Mouse (Mus musculus) heart, embryonic 14.5 days (tissue): ENCODE data around the gene Kif11. TPM values are rescaled to one million over a fixed set of nuclear protein-coding genes. Genes with fewer than 3 reads are reported as not detected.

Source experiments
- ATAC-seq: fragments of 200-750 bp; cut with Nextera tagmentation; 2 replicates; pipeline ENCODE4 v1.8.0; 2017; ENCODE audit warnings: low read depth, moderate TSS enrichment; ENCODE audit not compliant: insufficient number of reproducible peaks, insufficient read depth, low FRiP score
- H3K27ac ChIP-seq, 2 experiments: fragments of 200-500 bp in 1 of 2; fragments of 300-500 bp in 1 of 2; sonication (generic) in 1 of 2; replicated peaks in 1 of 2; 2 replicates each; pipeline ENCODE4 v1.5.1; 2012 to 2014; ENCODE audit warnings: low read depth in 2 of 2, low read length in 2 of 2, control low read depth in 1 of 2, mild to moderate bottlenecking in 1 of 2, mixed read lengths in 1 of 2; ENCODE audit not compliant: control insufficient read depth in 1 of 2, insufficient read depth in 1 of 2
- H3K27me3 ChIP-seq: fragments of 300-500 bp; sonication (generic); 2 replicates; pipeline ENCODE4 v1.6.1; 2014; ENCODE audit warnings: mild to moderate bottlenecking, low read length, control low read depth; ENCODE audit not compliant: control insufficient read depth, insufficient read depth
- H3K36me3 ChIP-seq: fragments of 300-500 bp; sonication (generic); 2 replicates; pipeline ENCODE4 v1.6.1; 2014; ENCODE audit warnings: mild to moderate bottlenecking, control low read depth, low read length, mixed read lengths; ENCODE audit not compliant: control insufficient read depth, insufficient read depth
- H3K4me1 ChIP-seq, 2 experiments: fragments of 200-500 bp in 1 of 2; fragments of 300-500 bp in 1 of 2; sonication (generic) in 1 of 2; 2 replicates each; pipeline ENCODE4 v1.6.1; 2012 to 2014; ENCODE audit warnings: low read length in 2 of 2, control low read depth in 1 of 2, mixed read lengths in 1 of 2; ENCODE audit not compliant: control insufficient read depth in 2 of 2, insufficient read depth in 2 of 2
- H3K4me2 ChIP-seq: fragments of 300-500 bp; sonication (generic); 2 replicates; pipeline ENCODE4 v1.6.1; 2014; ENCODE audit warnings: mild to moderate bottlenecking, low read length
- H3K4me3 ChIP-seq, 2 experiments: fragments of 200-500 bp in 1 of 2; fragments of 300-500 bp in 1 of 2; sonication (generic) in 1 of 2; 2 replicates each; pipeline ENCODE4 v1.5.1; 2012 to 2014; ENCODE audit warnings: low read length in 2 of 2, mild to moderate bottlenecking in 2 of 2, control low read depth in 1 of 2, low read depth in 1 of 2, moderate library complexity in 1 of 2; ENCODE audit not compliant: control insufficient read depth in 1 of 2, insufficient read depth in 1 of 2
- H3K9ac ChIP-seq: fragments of 300-500 bp; sonication (generic); 2 replicates; pipeline ENCODE4 v1.6.1; 2014; ENCODE audit warnings: mild to moderate bottlenecking, low read length
- H3K9me3 ChIP-seq: fragments of 300-500 bp; sonication (generic); 2 replicates; pipeline ENCODE4 v1.6.1; 2016; ENCODE audit warnings: low read length, control low read depth; ENCODE audit not compliant: control insufficient read depth
- WGBS: fragments of 180-500 bp; shearing (Covaris S2); extraction: QIAGEN DNeasy Blood & Tissue Kit; methylation state at CpG from one replicate; pipeline ENCODE4 v1.1.7; 2014; 5-methylcytosine and 5-hydroxymethylcytosine counted together
- polyA plus RNA-seq: library from polyadenylated mRNA; unstranded; fragments of >200 nt; fragmentation: Nextera tagmentation; extraction: Ambion mirVana; gene quantifications from 2 replicates; pipeline ENCODE4 v1.2.1, GENCODE M21; 2014

Gene Kif11
- polyA plus RNA-seq, 1 experiment from 2014 or later = 48.0 TPM

- Histone ChIP-seq H3K9ac (no peak overlapping the region), H3K4me3 (peak overlapping the region; percentile 59), H3K4me2 (peak overlapping the region; percentile 76), H3K27me3 (peaks cover 80% of the 10 kb centered on the region), H3K36me3 (0 out of 2 replicates have a peak, but pooled peaks cover 5% of the 10 kb centered on the region), H3K4me1 (peaks cover 2 to 8% of the 10 kb centered on the region in 2 experiments; a peak in 2 of 4 replicates), H3K9me3 (0 out of 2 replicates have a peak, but pooled peaks cover 3% of the 10 kb centered on the region), H3K27ac (peak overlapping the region; percentile 35 to 44; a peak in 2 of 4 replicates)
- ATAC-seq = peak; percentile 40; the same call in 1 of the 2 replicates
- WGBS = 7% methylated on average over 10 of the region's 10 CpGs
Observed at GRCm38 (mm10) chr19:37435853-37436174, 59.6 kb downstream of the Kif11 start.

DNA sequence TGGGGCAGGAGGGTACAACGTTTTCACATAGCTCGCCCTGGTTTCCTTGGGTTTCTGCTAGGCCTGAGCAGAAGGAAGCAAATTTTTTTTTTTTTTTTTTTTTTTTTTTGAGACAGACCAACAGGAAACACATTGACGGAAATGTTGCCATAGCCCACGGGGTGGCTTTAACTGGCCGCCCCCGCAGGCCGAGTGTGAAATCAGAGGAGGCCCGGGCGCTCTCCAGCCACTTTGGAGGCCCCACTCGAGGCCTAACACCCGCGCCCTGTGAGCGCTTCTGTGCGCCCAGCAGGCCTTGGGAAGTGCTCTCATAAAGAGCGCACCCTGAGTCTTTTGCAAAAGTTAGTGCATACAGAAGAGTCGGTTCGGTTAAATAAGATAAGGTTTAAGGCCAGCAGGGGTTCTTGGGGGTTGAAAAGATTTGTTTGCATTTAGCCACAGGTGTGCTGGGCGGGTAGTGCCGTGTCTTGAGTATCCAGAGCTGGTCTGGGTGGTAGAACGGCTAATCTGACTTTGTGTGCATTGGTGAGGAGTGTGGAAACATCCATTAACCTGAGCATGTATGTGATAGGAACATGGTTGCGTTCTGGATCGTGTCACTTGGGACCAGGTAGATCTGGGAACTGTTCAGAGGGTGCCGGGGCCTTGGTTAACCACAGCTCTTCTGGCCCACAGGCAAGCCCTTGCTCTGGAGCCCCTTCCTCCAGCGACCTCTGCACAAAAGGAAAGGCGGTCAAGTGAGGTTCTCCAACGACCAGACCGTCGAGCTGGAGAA is 60.5 kb downstream of the Kif11 start:
- peak overlapping the region; percentile 35 to 44; a peak in 3 of 4 replicates for H3K27ac ChIP-seq
- no peak for ATAC-seq
- H3K4me3 ChIP-seq = peak overlapping the region; percentile 7 to 59; a peak in 3 of 4 replicates
- 0 out of 2 replicates have a peak, but pooled peaks cover 3% of the 10 kb centered on the region for H3K9me3 ChIP-seq
- 0 out of 2 replicates have a peak, but pooled peaks cover 5% of the 10 kb centered on the region for H3K36me3 ChIP-seq
- WGBS = 31% methylated on average over 28 of the region's 28 CpGs
- H3K9ac ChIP-seq = peak overlapping the region; percentile 44; the same call in 1 of the 2 replicates
- peak overlapping the region; percentile 76 for H3K4me2 ChIP-seq
- H3K4me1 ChIP-seq = peaks cover 2 to 8% of the 10 kb centered on the region in 2 experiments; a peak in 2 of 4 replicates
- peaks cover 71% of the 10 kb centered on the region for H3K27me3 ChIP-seq

DNA sequence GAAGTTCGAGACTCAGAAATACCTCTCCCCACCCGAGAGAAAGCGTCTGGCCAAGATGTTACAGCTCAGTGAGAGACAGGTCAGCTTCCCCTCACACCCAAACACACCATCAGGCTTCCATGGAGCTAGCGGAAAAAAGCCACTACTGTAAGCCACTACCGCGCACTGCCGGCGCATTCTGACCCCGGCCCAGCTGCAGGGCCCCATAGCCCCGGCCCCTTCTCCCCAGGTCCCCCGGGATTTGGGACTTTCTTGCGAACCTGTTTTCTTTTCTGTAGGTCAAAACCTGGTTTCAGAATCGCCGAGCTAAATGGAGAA is 61.0 kb downstream of the Kif11 start:
- H3K4me1 ChIP-seq = peaks cover 2 to 8% of the 10 kb centered on the region in 2 experiments; a peak in 2 of 4 replicates
- WGBS = 21% methylated on average over 14 of the region's 14 CpGs
- no peak for ATAC-seq
- peak overlapping the region; percentile 76 for H3K4me2 ChIP-seq
- H3K4me3 ChIP-seq = peak overlapping the region in 1 of 2 experiments; percentile 59; a peak in 1 of 4 replicates
- H3K9ac ChIP-seq = 0 out of 2 replicates have a peak overlapping the region, but pooled peaks have one; percentile 44
- H3K27me3 ChIP-seq = peaks cover 66% of the 10 kb centered on the region
- H3K9me3 ChIP-seq = no peaks in the 10 kb centered on the region
- 0 out of 2 replicates have a peak, but pooled peaks cover 5% of the 10 kb centered on the region for H3K36me3 ChIP-seq
- no peak overlapping the region for H3K27ac ChIP-seq

GRCm38 (mm10) chr19:37440181-37440580 is 64.0 kb downstream of the Kif11 start:
- Histone ChIP-seq H3K27me3 (peaks cover 38% of the 10 kb centered on the region), H3K9ac (no peak overlapping the region), H3K4me3 (no peak overlapping the region), H3K9me3 (no peaks in the 10 kb centered on the region), H3K4me1 (peaks cover 3 to 5% of the 10 kb centered on the region in 2 experiments), H3K27ac (no peak overlapping the region), H3K4me2 (no peak overlapping the region), H3K36me3 (0 out of 2 replicates have a peak, but pooled peaks cover 5% of the 10 kb centered on the region)
- WGBS = 51% methylated on average over 4 of the region's 4 CpGs
- no peak for ATAC-seq

- H3K27ac ChIP-seq = no peak overlapping the region
- peaks cover 36% of the 10 kb centered on the region for H3K27me3 ChIP-seq
- peaks cover 3 to 5% of the 10 kb centered on the region in 2 experiments for H3K4me1 ChIP-seq
- 66% methylated on average over 16 of the region's 16 CpGs for WGBS
- no peak overlapping the region for H3K9ac ChIP-seq
- no peaks in the 10 kb centered on the region for H3K9me3 ChIP-seq
- no peak for ATAC-seq
- no peak overlapping the region for H3K4me2 ChIP-seq
- 0 out of 2 replicates have a peak, but pooled peaks cover 5% of the 10 kb centered on the region for H3K36me3 ChIP-seq
- no peak overlapping the region for H3K4me3 ChIP-seq
Observed at GRCm38 (mm10) chr19:37440708-37441475, 64.7 kb downstream of the Kif11 start.

GRCm38 (mm10) chr19:37442524-37443286 is 66.5 kb downstream of the Kif11 start:
- Histone ChIP-seq H3K4me3 (no peak overlapping the region), H3K27ac (no peak overlapping the region), H3K9me3 (no peaks in the 10 kb centered on the region), H3K36me3 (0 out of 2 replicates have a peak, but pooled peaks cover 5% of the 10 kb centered on the region), H3K9ac (no peak overlapping the region), H3K27me3 (peaks cover 22% of the 10 kb centered on the region), H3K4me2 (no peak overlapping the region), H3K4me1 (peaks cover 3 to 5% of the 10 kb centered on the region in 2 experiments)
- ATAC-seq = no peak
- WGBS = 63% methylated on average over 10 of the region's 10 CpGs

- H3K27ac ChIP-seq = no peak overlapping the region
- no peak overlapping the region for H3K9ac ChIP-seq
- peaks cover 17% of the 10 kb centered on the region for H3K27me3 ChIP-seq
- WGBS = 17% methylated on average over 4 of the region's 4 CpGs
- H3K9me3 ChIP-seq = no peaks in the 10 kb centered on the region
- peaks cover 3 to 5% of the 10 kb centered on the region in 2 experiments for H3K4me1 ChIP-seq
- no peak overlapping the region for H3K4me3 ChIP-seq
- 0 out of 2 replicates have a peak, but pooled peaks cover 5% of the 10 kb centered on the region for H3K36me3 ChIP-seq
- no peak overlapping the region for H3K4me2 ChIP-seq
- no peak for ATAC-seq
Observed at GRCm38 (mm10) chr19:37443631-37444140, 67.5 kb downstream of the Kif11 start.
